Mouse (Mus musculus) heart, embryonic 12.5 days (tissue): ENCODE measurements around the gene Vmn2r87. TPM values are rescaled to one million over a fixed set of nuclear protein-coding genes. Genes with fewer than 3 reads are reported as not detected.
"Not testable (repeated sequence)": the region's sequence is repeated elsewhere in the genome, so short reads cannot be mapped to it uniquely, and the experiment has no call there.

ENCODE experiments used
- ATAC-seq: fragments of 200-750 bp; cut with Nextera tagmentation; 2 replicates; pipeline ENCODE4 v1.8.0; 2017; ENCODE audit warnings: moderate TSS enrichment, moderate library complexity; ENCODE audit not compliant: insufficient number of reproducible peaks, low FRiP score
- H3K27ac ChIP-seq: fragments of 300-500 bp; sonication (generic); 2 replicates; pipeline ENCODE4 v1.5.1; 2016; ENCODE audit warnings: mild to moderate bottlenecking, moderate library complexity; ENCODE audit not compliant: poor library complexity, severe bottlenecking
- H3K27me3 ChIP-seq: fragments of 300-500 bp; sonication (generic); replicated peaks from 2 replicates; pipeline ENCODE4 v1.6.1; 2016; ENCODE audit warnings: mild to moderate bottlenecking, moderate library complexity
- H3K36me3 ChIP-seq: fragments of 300-500 bp; sonication (generic); 2 replicates; pipeline ENCODE4 v1.6.1; 2016; ENCODE audit warnings: mild to moderate bottlenecking, moderate library complexity
- H3K4me1 ChIP-seq: fragments of 300-500 bp; sonication (generic); replicated peaks from 2 replicates; pipeline ENCODE4 v1.6.1; 2016; ENCODE audit warnings: mild to moderate bottlenecking
- H3K4me2 ChIP-seq: fragments of 300-500 bp; sonication (generic); 2 replicates; pipeline ENCODE4 v1.6.1; 2016; ENCODE audit warnings: mild to moderate bottlenecking, moderate library complexity
- H3K4me3 ChIP-seq: fragments of 300-500 bp; sonication (generic); 2 replicates; pipeline ENCODE4 v1.5.1; 2016; ENCODE audit warnings: mild to moderate bottlenecking
- H3K9ac ChIP-seq: fragments of 300-500 bp; sonication (generic); 2 replicates; pipeline ENCODE4 v1.6.1; 2016; ENCODE audit warnings: mild to moderate bottlenecking, moderate library complexity
- H3K9me3 ChIP-seq: fragments of 300-500 bp; sonication (generic); replicated peaks from 2 replicates; pipeline ENCODE4 v1.6.1; 2016; ENCODE audit warnings: mild to moderate bottlenecking, moderate library complexity
- WGBS: fragments of 180-500 bp; shearing (Covaris S2); methylation state at CpG from one replicate; pipeline ENCODE4 v1.1.7; 2016; 5-methylcytosine and 5-hydroxymethylcytosine counted together
- polyA plus RNA-seq: library from polyadenylated mRNA; unstranded; fragments of >200 nt; fragmentation: Nextera tagmentation; extraction: Ambion mirVana; gene quantifications from 2 replicates; pipeline ENCODE4 v1.2.1, GENCODE M21; 2016

The Vmn2r87 gene
- polyA plus RNA-seq, result not detected in 2 replicates

DNA sequence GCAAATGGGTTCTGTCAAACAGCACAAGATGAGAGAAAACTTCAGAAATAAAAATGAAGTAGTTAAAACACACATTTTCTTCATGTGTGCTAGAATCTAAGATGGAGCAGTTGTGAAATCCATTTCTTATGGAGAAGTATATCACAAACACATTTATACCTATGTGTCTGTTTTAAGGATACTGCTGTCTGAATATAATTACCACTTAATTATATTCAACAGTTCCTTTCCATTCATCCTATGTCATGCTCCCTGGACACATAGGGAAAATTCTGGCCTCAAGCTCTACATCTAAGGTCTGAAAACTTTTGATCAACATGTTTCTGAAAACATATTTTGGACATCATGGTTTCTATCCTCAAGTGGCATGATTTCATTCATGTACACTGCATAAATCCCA lies at the start of gene Vmn2r87:
Gene Vmn2r87, minus strand, starts transcription at position 101 of the 400 bp plus-strand sequence.
- Histone ChIP-seq H3K27me3 (no peaks in the 10 kb centered on the region), H3K27ac (no peak within 1 kb of the TSS), H3K9ac (no peak within 1 kb of the TSS), H3K4me3 (no peak within 1 kb of the TSS), H3K9me3 (no peaks in the 10 kb centered on the region), H3K4me2 (no peak within 1 kb of the TSS), H3K36me3 (no peaks in the 10 kb centered on the region), H3K4me1 (no peaks in the 10 kb centered on the region)
- no peak for ATAC-seq

DNA sequence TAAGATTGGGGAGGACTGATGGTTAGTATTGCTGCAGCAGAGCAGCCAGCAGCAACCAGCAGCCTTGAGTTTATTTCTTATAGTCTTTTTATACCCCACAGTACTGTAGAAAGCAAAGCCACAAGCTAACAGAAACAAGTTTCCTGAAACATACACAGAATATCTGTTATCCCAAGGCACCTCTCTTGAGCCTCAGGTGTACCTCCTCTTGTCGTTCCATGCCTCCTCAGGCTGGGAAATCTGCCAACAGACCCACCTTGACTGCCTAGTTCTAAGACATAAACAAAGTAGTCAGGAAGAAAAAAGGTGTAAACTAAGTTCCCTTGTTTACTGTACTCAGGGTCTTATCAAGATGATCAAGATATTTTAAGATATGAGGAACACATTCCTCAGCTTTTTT lies 47.1 kb upstream of the Vmn2r87 start:
- H3K9ac ChIP-seq, H3K27ac ChIP-seq, H3K36me3 ChIP-seq, H3K4me3 ChIP-seq, H3K27me3 ChIP-seq, H3K4me1 ChIP-seq, ATAC-seq, H3K4me2 ChIP-seq, H3K9me3 ChIP-seq: not testable (repeated sequence)
- 72% methylated on average over 1 of the region's 1 CpGs for WGBS

DNA sequence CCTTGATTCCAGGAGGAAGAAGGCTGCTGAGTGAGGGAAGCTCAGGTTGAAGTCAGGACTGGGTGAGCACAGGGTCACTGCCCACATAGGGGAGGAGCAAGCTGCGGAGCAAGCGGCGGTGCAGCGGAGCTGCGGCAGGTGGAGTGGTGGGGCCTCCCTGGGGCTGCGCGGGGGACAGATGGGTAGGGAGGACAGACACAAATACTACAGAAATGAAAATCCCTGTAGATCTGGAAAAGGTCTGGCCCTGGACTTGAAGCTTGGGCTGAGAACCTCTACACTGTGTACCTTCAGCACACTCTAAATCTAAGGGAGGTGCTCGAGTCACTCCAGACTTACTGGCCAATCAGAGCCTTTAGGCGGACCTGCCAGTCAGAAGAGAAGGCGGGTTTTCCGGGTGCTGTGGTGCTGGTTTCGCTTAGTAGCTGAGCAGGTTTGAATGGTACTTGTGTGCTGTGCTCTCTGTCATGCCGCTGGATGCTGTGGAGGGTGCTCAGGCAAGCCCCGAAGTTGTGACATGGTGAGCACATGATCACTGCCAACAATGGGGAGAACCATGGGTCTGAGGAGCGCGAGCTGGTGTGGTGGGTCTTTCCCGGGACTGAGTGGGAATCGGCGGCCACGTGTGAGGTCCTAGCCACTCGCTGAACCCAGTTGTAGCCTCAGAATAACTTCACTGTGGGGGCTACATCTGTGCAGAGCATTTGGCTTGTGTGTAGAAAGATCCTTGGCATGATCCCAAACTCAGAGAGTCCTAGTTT lies 44.9 kb upstream of the Vmn2r87 start:
- H3K27ac ChIP-seq, H3K36me3 ChIP-seq, H3K27me3 ChIP-seq, H3K9me3 ChIP-seq, H3K4me1 ChIP-seq: not testable (repeated sequence)
- WGBS, result under 1% methylated on average over 21 of the region's 21 CpGs
- Histone ChIP-seq H3K9ac (peak overlapping the region; percentile 72), H3K4me3 (peak overlapping the region; percentile 65), H3K4me2 (peak overlapping the region; percentile 68)
- peak; percentile 98 for ATAC-seq

DNA sequence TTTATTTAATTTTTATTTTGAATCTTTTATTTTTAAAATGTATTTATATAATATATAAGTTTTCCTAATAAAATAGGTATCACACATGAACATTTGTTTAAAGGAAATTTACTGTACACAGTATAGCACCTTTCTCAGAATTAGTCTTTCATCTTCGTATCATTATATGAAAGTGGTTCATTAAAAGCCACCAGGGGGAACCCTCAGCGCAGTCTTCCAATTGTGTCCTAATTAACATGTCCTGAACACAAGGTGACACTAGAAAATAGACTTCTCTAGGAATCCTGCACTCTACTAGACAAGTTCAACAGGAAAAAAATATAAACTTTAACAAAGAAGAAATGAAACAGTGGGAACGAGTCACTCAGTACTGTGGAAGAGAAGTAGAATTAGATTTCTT lies 38.9 kb upstream of the Vmn2r87 start:
- no peak for ATAC-seq
- 58% methylated on average over 3 of the region's 3 CpGs for WGBS
- no peaks in the 10 kb centered on the region for H3K4me1 ChIP-seq
- no peak overlapping the region for H3K9ac ChIP-seq
- no peak overlapping the region for H3K27ac ChIP-seq
- no peaks in the 10 kb centered on the region for H3K27me3 ChIP-seq
- H3K9me3 ChIP-seq, result no peaks in the 10 kb centered on the region
- no peak overlapping the region for H3K4me2 ChIP-seq
- H3K36me3 ChIP-seq, result no peaks in the 10 kb centered on the region
- H3K4me3 ChIP-seq, result no peak overlapping the region

DNA sequence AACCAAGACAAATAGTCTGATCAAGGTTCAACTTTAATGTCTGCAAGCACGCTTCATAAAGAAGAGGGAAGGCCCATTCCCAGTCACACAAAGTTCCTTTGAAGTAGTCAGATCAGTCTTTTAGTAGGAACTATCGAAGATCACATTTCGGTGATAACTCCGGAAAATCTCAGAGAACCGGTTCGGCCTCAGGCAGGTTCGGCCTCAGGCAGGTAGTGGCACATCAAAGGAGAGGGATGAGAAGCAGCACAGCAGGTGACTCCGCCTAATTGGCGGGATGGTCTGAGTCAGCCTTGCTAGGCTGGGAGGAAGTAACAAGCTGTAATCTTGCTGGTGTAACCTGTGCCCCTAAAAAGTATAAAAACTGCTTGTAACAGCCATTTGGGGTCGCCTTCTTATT lies 30.7 kb upstream of the Vmn2r87 start:
- Histone ChIP-seq H3K36me3 (no peaks in the 10 kb centered on the region), H3K27ac (no peak overlapping the region), H3K9me3 (0 out of 2 replicates have a peak, but pooled peaks cover 4% of the 10 kb centered on the region), H3K27me3 (no peaks in the 10 kb centered on the region), H3K4me2 (no peak overlapping the region), H3K9ac (no peak overlapping the region), H3K4me3 (no peak overlapping the region), H3K4me1 (no peaks in the 10 kb centered on the region)
- 38% methylated on average over 10 of the region's 10 CpGs for WGBS
- no peak for ATAC-seq

DNA sequence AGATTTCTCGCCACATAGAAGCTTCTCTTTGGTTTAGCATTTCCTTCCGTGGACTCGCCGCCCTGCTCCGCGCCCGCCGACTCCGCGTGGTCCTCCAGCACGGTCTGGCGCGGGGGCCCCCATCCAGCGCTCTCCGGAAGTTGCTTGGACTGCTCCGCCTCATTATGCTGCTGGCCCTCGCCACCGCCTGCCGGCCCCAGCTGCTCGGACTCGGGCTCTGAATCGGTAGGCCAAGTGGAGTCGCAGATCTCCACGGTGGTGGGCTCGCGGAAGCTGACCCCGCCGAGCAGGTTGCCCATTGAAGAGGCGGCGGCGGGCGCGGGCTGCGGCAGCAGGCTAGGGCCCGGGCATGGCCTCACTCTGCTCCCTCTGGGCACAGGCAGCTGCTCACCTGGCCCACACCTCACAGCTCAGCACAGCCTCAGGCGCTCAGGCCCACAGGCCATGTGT lies 26.9 kb downstream of the Vmn2r87 start:
- whole genome bisulfite sequencing, result 2% methylated on average over 36 of the region's 36 CpGs
- peak overlapping the region; percentile 68 for H3K9ac ChIP-seq

DNA sequence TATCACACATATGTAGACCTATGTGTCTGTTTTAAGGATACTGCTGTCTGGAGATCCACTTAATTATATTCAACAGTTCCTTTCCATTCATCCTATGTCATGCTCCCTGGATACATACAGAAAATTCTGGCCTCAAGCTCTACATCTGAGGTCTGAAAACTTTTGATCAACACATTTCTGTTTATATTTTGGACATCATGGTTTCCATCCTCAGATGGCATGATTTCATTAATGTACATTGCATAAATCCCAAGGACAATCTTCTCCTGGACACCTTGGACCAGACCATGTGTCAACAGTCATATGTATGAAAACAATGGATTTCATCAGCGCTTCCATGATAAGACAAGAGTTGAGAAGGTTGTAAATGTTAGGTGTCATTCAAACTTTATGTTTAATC lies 41.2 kb downstream of the Vmn2r87 start, which contains the start of gene Vmn2r86:
Gene Vmn2r86, minus strand, starts transcription at position 101 of the 400 bp plus-strand sequence.
- 73% methylated on average over 1 of the region's 1 CpGs for WGBS
- not testable (repeated sequence) for H3K4me3 ChIP-seq, H3K4me2 ChIP-seq, H3K9me3 ChIP-seq, H3K4me1 ChIP-seq, H3K27me3 ChIP-seq, H3K9ac ChIP-seq, H3K36me3 ChIP-seq, ATAC-seq, H3K27ac ChIP-seq

More for the DNA sequence above, 26.9 kb downstream of the Vmn2r87 start:
- H3K4me3 ChIP-seq, result peak overlapping the region; percentile 64
- H3K27ac ChIP-seq, result no peak overlapping the region
- H3K4me2 ChIP-seq, result peak overlapping the region; percentile 87
- H3K9me3 ChIP-seq, result no peaks in the 10 kb centered on the region
- H3K4me1 ChIP-seq, result no peaks in the 10 kb centered on the region
- ATAC-seq, result peak; percentile 84
- H3K27me3 ChIP-seq, result no peaks in the 10 kb centered on the region
- H3K36me3 ChIP-seq, result no peaks in the 10 kb centered on the region

DNA sequence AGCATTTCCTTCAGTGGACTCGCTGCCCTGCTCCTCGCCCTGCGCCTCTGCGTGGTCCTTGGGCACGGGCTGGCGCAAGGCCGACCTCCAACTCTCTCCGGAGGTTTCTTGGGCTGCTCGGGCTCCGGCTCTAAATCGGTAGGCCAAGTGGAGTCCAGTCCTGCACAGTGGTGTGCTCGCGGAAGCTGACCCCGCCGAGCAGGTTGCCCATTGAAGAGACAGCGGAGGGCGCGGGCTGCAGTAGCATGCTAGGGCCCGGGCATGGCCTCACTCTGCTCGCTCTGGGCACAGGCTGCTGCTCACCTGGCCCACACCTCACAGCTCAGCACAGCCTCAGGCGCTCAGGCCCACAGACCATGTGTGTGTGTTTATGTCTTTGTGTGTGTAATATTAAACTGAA lies 52.4 kb downstream of the Vmn2r87 start:
- 0 out of 2 replicates have a peak, but pooled peaks cover 3% of the 10 kb centered on the region for H3K9me3 ChIP-seq
- H3K36me3 ChIP-seq, result no peaks in the 10 kb centered on the region
- no peak overlapping the region for H3K4me3 ChIP-seq
- no peak overlapping the region for H3K27ac ChIP-seq
- no peaks in the 10 kb centered on the region for H3K4me1 ChIP-seq
- no peaks in the 10 kb centered on the region for H3K27me3 ChIP-seq
- H3K4me2 ChIP-seq, result no peak overlapping the region
- ATAC-seq, result peak; percentile 6; the same call in 1 of the 2 replicates
- H3K9ac ChIP-seq, result no peak overlapping the region
- 82% methylated on average over 21 of the region's 21 CpGs for WGBS

DNA sequence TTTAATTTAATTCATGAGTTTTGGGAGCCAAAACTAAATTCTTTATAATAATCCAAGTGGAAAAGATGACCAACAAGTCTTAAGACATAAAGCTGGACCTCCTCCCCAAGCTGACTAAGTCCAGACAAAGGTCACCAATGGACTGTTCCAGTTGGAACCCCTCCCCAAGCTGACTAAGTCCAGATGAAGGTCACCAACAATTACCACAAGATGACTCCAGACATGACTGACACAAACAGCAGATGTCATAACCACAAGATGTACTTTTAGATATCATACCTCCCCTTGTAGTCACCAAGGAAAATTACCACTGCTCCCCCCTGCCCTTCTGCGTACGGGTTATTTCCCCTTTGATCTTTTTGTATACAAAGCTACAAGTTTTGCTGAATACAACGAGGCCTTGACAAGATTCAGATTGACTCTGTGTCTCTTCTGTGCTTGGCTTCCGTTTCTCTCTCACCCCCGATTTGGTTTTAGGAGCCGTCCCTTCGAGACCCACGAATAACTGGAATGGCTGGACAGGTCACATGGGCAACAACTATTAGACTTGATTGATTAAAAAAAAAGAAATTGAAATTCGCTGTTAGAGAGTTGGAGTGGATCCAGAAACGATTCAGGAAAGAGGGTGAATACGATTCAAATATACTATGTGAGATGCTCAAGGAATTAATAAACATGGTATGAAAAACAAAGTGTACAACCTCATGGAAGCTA lies 62.9 kb downstream of the Vmn2r87 start:
- H3K9ac ChIP-seq, H3K4me2 ChIP-seq, H3K4me1 ChIP-seq, H3K36me3 ChIP-seq, H3K9me3 ChIP-seq, ATAC-seq, H3K27ac ChIP-seq, H3K4me3 ChIP-seq, H3K27me3 ChIP-seq: not testable (repeated sequence)
- WGBS, result 78% methylated on average over 11 of the region's 11 CpGs

DNA sequence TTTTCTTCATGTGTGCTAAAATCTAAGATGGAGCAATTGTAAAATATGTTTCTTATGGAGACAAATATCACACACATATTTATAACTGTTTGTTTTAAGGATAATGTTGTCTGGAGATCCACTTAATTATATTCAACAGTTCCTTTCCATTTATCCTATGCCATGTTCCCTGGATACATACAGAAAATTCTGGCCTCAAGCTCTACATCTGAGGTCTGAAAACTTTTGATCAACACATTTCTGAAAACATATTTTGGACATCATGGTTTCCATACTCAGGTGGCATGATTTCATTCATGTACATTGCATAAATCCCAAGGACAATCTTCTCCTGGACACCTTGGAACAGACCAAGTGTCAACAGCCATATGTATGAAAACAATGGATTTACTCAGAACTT lies 67.6 kb downstream of the Vmn2r87 start, which contains the start of gene Vmn2r85:
Gene Vmn2r85, minus strand, starts transcription at position 101 of the 400 bp plus-strand sequence.
- not testable (repeated sequence) for ATAC-seq, H3K27me3 ChIP-seq, H3K4me3 ChIP-seq, H3K4me2 ChIP-seq, H3K27ac ChIP-seq, H3K9ac ChIP-seq, H3K9me3 ChIP-seq, H3K36me3 ChIP-seq, H3K4me1 ChIP-seq

DNA sequence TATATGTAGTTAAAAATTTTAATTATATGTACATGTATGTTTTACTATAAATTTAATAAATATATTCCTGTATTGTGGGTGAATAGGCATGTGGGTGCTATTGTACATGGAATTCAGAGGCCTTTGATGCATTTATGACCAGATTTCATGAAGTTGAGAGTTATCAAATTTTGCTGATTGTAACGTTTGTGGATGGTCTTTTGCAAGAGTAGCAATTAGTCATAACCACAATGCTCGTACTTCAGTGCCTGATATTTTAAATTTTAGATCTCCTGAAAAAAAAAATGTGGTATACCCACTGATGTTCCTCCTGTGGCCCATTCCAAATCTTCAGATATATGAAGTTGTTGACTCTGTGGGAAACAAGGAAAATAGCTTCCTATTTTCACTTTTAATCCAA lies 74.8 kb downstream of the Vmn2r87 start:
- H3K4me1 ChIP-seq, H3K9ac ChIP-seq, H3K27me3 ChIP-seq, H3K27ac ChIP-seq, H3K9me3 ChIP-seq, H3K4me3 ChIP-seq, ATAC-seq, H3K36me3 ChIP-seq, H3K4me2 ChIP-seq: not testable (repeated sequence)
- 66% methylated on average over 2 of the region's 2 CpGs for WGBS
